Mouse (Mus musculus): ENCODE measurements at regions not wholly inside any gene's neighbourhood (a gene's known extent, or its start where the extent isn't known, plus 50 kb on each side); places are given as distances from the start of the nearest gene placed in this dataset.

DNA sequence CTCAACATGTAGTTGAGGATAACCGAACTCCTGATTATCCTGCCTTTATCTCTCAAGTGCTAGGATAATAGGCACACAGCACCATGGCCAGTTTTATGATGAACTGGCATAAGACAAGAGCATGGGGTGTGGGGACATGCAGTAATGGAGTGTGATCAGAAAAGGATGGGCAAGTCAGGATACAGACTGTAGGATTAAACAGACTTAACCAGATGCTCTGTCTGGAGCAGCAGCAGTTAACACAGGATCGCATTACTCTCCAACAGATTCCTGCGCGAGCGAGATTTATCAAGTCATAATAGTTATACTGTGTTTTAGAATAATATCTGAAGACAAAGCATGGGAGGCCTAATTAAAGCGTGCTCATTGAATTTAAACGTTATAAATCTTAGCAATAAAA is 51.8 kb upstream of the Adtrp start:
- DNase-seq (ENCODE audit: low spot score in 2 of 2): no peak

DNA sequence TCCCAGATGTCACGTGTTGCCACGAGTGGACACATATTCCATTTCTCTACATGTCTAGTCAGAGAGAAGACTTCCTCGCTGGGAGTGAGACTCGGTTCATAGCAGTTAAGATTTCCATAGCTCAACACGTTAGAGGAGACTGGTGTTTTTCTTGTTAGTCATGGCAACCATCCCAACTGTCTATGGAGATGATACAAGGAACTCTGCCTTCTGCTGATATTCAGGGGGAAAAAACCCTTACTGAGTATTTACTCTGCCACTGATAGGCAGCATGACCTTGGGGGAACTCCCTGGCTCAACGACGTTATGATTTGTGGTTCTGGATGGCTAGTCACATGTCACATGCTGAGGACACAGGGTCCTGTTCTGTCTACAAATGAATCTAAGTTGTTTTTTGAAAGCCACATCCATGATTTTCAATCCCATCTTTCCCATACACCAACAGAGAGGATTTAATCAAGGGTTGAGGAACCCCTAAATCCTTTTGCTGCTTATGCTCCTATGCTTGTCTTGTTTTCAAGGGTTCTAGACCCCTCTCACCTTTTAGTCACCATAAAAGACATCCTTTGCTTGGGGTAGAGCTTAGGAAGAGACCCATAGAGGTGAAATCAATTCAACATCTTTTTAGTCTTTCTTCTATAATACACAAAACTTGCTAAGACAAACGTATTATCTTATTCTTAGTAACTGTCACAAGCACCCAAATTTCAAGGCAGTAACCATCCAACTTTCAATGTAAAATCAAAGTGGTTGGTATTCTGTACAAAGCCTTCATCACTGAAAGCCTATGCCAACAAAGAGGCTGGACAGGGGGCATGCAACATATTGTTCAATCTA is 50.2 kb upstream of the Adtrp start:
- DNase-seq (ENCODE audit: low spot score in 2 of 2): no peak
